Mouse (Mus musculus) testis, adult 2 months (tissue): ENCODE measurements around the gene Abcc10. TPM values are rescaled to one million over a fixed set of nuclear protein-coding genes. Genes with fewer than 3 reads are reported as not detected.

Experiments used
- H3K27ac ChIP-seq: fragments of 200-500 bp; 2 replicates; pipeline ENCODE4 v1.5.1; 2012; ENCODE audit warnings: low read depth, low read length; ENCODE audit not compliant: control insufficient read depth, insufficient read depth
- H3K27me3 ChIP-seq: fragments of 200-500 bp; 2 replicates; pipeline ENCODE4 v1.6.1; 2012; ENCODE audit warnings: mild to moderate bottlenecking, low read length, moderate library complexity; ENCODE audit not compliant: control insufficient read depth, insufficient read depth
- H3K36me3 ChIP-seq: fragments of 200-500 bp; 2 replicates; pipeline ENCODE4 v1.6.1; 2012; ENCODE audit warnings: mild to moderate bottlenecking, low read length; ENCODE audit not compliant: control insufficient read depth, insufficient read depth
- H3K4me1 ChIP-seq: fragments of 200-500 bp; 2 replicates; pipeline ENCODE4 v1.6.1; 2012; ENCODE audit warnings: low read length; ENCODE audit not compliant: control insufficient read depth, insufficient read depth
- H3K4me3 ChIP-seq: fragments of 200-500 bp; 2 replicates; pipeline ENCODE4 v1.5.1; 2012; ENCODE audit warnings: low read depth, mild to moderate bottlenecking, low read length, moderate library complexity, mixed read lengths; ENCODE audit not compliant: control insufficient read depth
- CTCF ChIP-seq: fragments of 200-500 bp; IDR thresholded peaks from 2 replicates; pipeline ENCODE4 v1.5.1; 2012; ENCODE audit warnings: low read depth, mild to moderate bottlenecking, inconsistent platforms, low read length, moderate library complexity; ENCODE audit not compliant: control insufficient read depth, insufficient read depth, insufficient replicate concordance
- POLR2A ChIP-seq: fragments of 200-500 bp; IDR thresholded peaks from 2 replicates; pipeline ENCODE4 v1.6.1; 2012; ENCODE audit warnings: low read depth, mild to moderate bottlenecking, inconsistent platforms, low read length, moderate library complexity; ENCODE audit not compliant: control insufficient read depth
- polyA plus RNA-seq: library from polyadenylated mRNA; depleted of rRNA; stranded (reverse); fragments of >200 nt; gene quantifications from 2 replicates; pipeline ENCODE4 v1.2.3, GENCODE M21; 2012

The Abcc10 gene
- polyA plus RNA-seq, 1 experiment, result 8.9 TPM

DNA sequence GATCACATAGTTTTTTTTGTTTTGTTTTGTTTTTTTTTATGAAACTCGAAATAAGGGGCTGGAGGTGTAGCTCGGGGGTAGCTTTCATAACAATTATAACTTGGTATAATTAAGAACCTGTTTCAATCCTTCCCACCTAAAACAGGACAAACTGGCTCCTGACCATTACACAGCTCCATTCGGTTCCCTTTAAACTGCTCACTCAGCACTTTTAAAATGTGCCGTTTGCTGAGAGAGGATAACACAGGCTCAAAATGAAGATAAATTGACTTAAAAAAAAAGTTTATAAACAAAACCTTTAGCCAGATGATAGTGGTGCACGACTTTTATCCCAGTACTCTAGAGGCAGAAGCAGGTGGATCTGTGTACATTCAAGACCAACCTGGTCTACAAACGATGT, 42.7 kb downstream of the Abcc10 start:
- peaks cover 13% of the 10 kb centered on the region for H3K4me1 ChIP-seq
- TF ChIP-seq POLR2A (no peak), CTCF (no peak)
- no peak overlapping the region for H3K27ac ChIP-seq
- H3K4me3 ChIP-seq, result no peak overlapping the region
- H3K36me3 ChIP-seq, result no peaks in the 10 kb centered on the region
- H3K27me3 ChIP-seq, result no peaks in the 10 kb centered on the region

DNA sequence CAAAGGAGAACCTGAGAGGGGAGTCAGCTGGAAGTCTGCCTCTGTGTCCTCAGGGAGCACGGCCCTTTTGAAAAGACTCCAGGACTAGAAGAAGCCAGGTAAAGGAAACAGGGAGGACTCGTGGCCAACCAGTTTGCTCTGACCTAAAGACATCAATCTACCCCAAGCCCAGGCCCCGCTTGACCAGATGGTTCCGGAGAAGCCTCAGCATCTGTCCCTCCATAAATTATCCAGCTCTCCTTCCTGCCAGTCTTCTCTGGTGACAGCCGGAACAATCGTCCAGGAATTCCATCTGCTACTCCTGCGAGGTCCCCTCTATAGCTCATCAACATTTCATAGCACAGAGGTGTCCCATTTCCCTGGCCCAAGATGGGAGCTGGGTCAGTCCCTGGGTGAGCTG, 43.5 kb downstream of the Abcc10 start:
- Histone ChIP-seq H3K36me3 (no peaks in the 10 kb centered on the region), H3K27me3 (no peaks in the 10 kb centered on the region), H3K4me1 (peaks cover 13% of the 10 kb centered on the region), H3K4me3 (no peak overlapping the region), H3K27ac (no peak overlapping the region)
- TF ChIP-seq CTCF (no peak), POLR2A (no peak)

DNA sequence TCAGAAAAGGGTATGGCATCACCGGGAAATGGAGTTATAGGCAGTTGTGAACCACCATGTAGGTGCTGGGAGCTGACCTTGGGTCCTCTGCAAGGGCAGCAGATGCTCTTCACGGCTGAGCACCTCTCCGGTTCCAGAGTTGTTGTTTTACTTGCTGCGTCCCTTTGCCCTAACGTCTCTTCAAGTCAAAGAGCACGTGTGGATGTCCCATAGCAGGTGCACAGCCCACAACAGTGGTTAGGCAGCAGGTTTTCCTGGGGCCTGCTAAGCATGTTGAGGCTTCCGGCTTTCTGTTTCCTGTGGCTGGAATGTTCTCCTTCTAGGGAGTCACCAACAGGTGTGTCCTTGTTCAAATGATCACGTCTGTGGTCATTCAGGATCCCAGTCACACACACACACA, 44.2 kb downstream of the Abcc10 start:
- Histone ChIP-seq H3K4me1 (peaks cover 13% of the 10 kb centered on the region), H3K36me3 (no peaks in the 10 kb centered on the region), H3K27ac (no peak overlapping the region), H3K4me3 (peak overlapping the region; percentile 76), H3K27me3 (no peaks in the 10 kb centered on the region)
- TF ChIP-seq CTCF (no peak), POLR2A (no peak)

DNA sequence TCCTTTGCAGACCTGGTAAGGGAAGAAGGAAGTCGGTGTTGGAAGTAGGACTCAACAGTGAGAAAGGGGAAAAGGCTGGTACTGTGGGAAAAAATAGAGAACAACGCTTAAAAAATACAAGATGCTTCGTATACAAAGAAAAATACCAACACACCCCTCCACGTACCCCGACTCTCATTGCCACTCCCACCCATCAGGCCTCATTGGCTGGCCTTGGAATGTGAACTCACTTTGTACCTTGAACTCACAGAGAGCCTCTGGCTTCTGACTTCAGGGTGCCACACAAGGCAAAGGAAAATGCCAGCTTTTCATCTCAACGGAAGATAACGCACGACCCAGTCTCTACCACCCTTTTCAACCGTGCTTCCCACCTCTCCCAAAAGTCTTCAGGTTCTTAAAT, 45.0 kb downstream of the Abcc10 start:
- H3K4me3 ChIP-seq, result peak overlapping the region; percentile 83
- no peaks in the 10 kb centered on the region for H3K27me3 ChIP-seq
- no peak; the same call in 1 of the 2 replicates for TF ChIP-seq POLR2A
- no peak for TF ChIP-seq CTCF
- no peaks in the 10 kb centered on the region for H3K36me3 ChIP-seq
- peaks cover 13% of the 10 kb centered on the region for H3K4me1 ChIP-seq
- H3K27ac ChIP-seq, result peak overlapping the region; percentile 88

DNA sequence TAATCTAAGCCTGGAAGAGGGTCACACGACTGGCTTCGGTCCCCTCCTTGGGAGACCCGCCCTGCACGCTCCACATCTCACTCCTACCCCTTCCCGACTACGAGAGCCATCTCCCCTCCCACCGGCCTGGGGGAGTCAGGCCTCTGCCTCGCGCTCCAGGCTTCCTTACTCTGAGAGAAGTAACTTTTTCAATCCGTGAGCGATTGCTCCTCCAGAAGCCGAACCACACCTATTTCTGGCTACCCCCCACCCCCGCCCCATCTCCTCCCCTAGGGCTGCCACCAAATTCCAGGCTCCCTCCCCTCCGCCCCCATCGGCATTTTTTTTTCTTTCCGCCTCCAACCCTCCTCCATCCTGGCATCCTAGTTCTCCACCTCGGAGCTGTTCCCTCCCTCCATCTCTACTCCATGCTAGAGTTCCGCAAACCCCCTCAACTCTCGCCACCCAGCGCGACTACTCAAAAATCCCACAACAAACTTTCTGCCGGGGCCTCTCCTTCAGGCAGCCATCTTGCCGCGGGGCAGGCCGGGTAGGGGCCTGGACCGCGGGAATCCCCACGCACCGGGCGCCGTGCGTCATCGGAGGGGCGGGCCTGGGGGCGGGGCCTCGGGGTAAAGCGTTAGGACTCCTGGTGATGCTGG, 45.5 kb downstream of the Abcc10 start, which contains the start of gene Tjap1:
TSS of gene Tjap1 (minus strand) at position 544 of the 641 bp plus-strand sequence.
- peak within 1 kb of the TSS; percentile 99 for H3K4me3 ChIP-seq
- H3K4me1 ChIP-seq, result peaks cover 13% of the 10 kb centered on the region
- no peaks in the 10 kb centered on the region for H3K36me3 ChIP-seq
- TF ChIP-seq CTCF (no peak), POLR2A (peak; percentile 54)
- H3K27ac ChIP-seq, result peak within 1 kb of the TSS; percentile 94
- H3K27me3 ChIP-seq, result no peaks in the 10 kb centered on the region

DNA sequence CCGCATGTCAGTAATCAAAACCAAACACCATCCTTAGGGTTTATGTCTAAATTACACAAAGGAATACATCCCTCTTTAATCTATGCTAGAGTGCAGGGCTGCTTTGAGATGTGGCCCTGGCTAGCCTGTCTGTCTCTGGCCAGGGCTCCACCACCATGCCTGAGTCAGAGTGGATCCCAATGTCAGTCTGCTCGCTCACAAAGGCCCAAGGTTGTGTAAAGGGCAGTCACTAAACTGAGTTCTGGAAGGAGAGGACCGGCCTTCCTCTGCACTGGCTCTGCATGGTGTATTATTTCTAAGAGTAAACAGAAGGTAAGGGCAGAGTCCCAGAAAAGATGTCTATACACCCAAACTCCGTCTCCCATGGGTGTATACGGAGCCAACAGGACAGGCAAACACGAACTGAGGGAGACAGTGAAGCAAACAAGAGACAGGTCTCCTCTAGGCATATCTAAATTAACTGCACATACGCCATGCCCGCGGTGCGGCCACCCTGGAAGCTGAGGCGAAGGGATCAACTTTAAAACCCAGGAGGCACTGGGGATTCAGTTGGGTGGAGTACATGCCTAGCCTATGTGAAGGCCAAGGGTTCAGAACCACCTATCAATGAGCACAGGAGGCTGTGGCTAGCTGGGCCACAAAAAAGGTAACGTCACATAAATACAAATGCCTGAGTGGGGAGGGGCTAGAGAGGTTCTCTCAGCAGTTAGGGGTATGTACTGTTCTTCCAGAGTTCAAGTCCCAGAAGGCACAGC, 50.0 kb downstream of the Abcc10 start:
- no peak overlapping the region for H3K4me3 ChIP-seq

DNA sequence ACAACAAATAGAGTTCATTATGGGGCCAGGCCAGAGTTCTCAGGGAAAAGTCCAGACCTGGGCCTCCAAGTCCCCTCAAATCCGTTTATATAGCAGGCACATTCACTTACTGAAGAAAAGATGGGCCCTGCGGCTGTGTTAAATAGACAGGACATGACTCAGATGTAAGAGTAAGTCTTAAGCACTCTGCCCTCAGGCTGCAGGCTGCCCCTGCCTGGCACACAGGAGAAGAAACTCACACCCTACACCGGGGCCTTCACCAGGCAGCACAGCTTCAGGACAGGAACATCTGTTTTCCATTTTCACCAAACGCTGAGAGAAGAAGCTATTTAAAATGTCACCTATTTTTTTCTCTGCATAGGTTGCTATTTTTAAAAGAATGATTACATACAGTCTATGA, 50.6 kb downstream of the Abcc10 start:
- H3K4me3 ChIP-seq, result no peak overlapping the region
- H3K27me3 ChIP-seq, result no peaks in the 10 kb centered on the region
- no peaks in the 10 kb centered on the region for H3K36me3 ChIP-seq
- TF ChIP-seq POLR2A (no peak), CTCF (no peak)
- H3K27ac ChIP-seq, result no peak overlapping the region
- peaks cover 5% of the 10 kb centered on the region for H3K4me1 ChIP-seq

More for the DNA sequence above, 50.0 kb downstream of the Abcc10 start:
- Histone ChIP-seq H3K27me3 (no peaks in the 10 kb centered on the region), H3K27ac (no peak overlapping the region), H3K36me3 (no peaks in the 10 kb centered on the region), H3K4me1 (peaks cover 5% of the 10 kb centered on the region)
- TF ChIP-seq CTCF (no peak), POLR2A (no peak)
